Mouse (Mus musculus): ENCODE results near the gene Bhmt.

- no peak for TF ChIP-seq CTCF (IDR thresholded peaks at IDR 0.05; ENCODE audit: low read depth)
- no peak for TF ChIP-seq EP300 (optimal IDR thresholded peaks at IDR 0.05)
These were observed 68.1 kb downstream of the Bhmt start for GRCm38 (mm10) chr13:93569676-93570075.
